Mouse (Mus musculus): Measurements from ENCODE around the gene Olfr1477. TPM values are rescaled to one million over a fixed set of nuclear protein-coding genes. Genes with fewer than 3 reads are reported as not detected.
"Not testable (repeated sequence)": the region's sequence is repeated elsewhere in the genome, so short reads cannot be mapped to it uniquely, and the experiment has no call there.

Gene Olfr1477
- not detected in 2 replicates for polyA plus RNA-seq (2012; rRNA removed)

DNA sequence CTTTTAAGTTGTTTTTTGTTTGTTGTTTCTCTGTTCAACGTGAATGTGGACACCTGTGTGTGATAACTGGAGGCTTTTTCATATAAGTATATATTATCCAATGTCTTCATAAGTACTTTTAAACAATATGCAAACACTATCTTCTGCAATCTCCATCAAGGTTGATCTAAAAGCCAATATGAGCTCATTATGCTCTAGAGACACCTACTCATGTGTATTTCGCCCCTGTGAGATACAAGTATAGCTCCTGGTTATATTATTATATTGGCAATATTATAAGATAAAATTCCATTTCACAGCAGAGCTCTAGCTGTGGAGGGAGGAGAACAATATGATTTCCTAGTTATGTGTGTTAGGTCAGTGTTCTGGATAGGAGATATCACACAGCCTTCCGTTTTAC is at the start of gene Olfr1477:
TSS of gene Olfr1477 (plus strand) at position 301 of the 400 bp plus-strand sequence.
- DNase-seq (ENCODE audit: low spot score) = no peak

DNA sequence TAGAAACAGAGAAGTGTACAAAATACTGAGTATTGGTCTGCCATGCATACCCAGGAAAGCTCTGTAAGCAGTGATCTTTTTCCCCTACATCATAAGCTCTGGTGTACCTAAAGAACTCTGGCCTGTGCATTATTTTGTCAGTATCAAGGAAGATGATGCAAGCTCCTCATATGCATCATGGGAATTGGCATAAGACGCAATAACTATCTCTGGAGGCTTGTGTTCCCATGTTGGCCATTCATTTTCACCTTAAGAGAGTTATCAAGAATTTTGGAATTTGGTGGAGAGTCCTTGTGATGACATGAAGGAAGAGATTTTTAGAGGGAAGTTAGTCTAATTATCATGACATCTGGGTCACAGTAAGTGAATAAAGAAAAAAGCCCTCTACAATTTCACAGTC is 44.4 kb upstream of the Olfr1477 start, which contains the start of gene Olfr1472:
TSS of gene Olfr1472 (minus strand) at position 101 of the 400 bp plus-strand sequence.
- DNase-seq (ENCODE audit: low spot score) = no peak

DNA sequence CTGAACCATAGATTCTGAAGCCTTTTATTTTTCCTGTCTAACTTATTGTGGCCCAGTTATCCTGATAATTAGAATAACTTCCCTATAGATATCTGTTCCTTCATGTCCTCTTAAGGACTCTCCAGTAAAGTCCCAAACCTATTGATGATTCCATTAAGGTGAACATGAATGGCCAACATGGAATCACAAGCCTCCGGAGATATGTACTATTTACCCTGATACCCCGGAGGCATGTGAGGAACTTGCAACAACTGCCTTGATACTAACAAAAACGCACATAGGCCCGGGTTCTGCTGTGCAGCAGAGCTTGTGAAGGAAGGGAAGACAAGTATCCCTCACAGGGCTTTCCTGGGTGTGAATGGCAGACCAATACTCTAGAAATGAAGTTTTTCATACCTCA is 31.1 kb upstream of the Olfr1477 start, which contains the start of gene Olfr1474:
TSS of gene Olfr1474 (plus strand) at position 301 of the 400 bp plus-strand sequence.
- DNase-seq (ENCODE audit: low spot score) = not testable (repeated sequence)

DNA sequence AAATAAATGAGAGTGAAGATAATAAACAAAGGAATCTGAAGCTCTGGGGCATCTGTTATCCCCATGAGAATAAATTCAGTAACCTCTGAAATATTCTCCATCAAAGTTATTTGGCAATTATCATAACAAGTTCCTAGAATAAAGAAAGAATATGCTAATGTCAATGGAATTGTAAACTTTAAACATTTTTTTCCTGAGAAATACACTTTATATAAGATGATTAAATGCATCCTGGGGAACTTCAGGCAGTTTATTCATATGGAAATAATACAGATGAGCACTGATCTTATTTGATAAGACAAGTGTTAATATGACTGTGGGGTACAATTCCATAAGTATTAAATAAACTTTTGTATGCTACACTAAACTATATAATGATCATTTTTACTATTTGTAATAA is 20.2 kb upstream of the Olfr1477 start, which contains the start of gene Olfr1475:
TSS of gene Olfr1475 (minus strand) at position 101 of the 400 bp plus-strand sequence.
- no peak for DNase-seq (ENCODE audit: low spot score)

DNA sequence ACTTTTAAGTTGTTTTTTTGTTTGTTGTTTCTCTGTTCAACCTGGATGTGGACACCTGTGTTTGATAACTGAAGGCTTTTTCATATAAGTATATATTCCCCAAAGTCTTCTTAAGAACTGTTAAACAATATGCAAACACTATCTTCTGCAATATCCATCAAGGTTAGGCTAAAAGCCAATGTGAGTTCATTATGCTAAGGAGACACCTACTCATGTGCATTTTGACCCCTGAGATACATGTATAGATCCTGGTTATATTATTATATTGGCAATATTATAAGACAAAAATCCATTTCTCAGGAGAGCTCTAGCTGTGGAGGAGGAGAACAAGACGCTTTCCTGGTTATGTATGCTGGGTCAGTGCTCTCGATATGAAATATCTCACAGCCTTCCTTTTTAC is 27.3 kb downstream of the Olfr1477 start, which contains the start of gene Olfr1480:
TSS of gene Olfr1480 (plus strand) at position 301 of the 400 bp plus-strand sequence.
- DNase-seq (ENCODE audit: low spot score) = no peak

Other genes with a start within 250 kb of the Olfr1477 start
- gene Olfr1465, start 185.0 kb upstream of the Olfr1477 start, polyA plus RNA-seq (2012; rRNA removed) = not detected in 2 replicates
- gene Olfr1466, start 161.7 kb upstream of the Olfr1477 start, polyA plus RNA-seq (2012; rRNA removed) = not detected in 2 replicates
- not detected in 2 replicates for gene Olfr1467, start 138.3 kb upstream of the Olfr1477 start, polyA plus RNA-seq (2012; rRNA removed)
- not detected in 2 replicates for gene Olfr1469, start 92.7 kb upstream of the Olfr1477 start, polyA plus RNA-seq (2012; rRNA removed)
- not detected in 2 replicates for gene Olfr1471, start 57.1 kb upstream of the Olfr1477 start, polyA plus RNA-seq (2012; rRNA removed)
- not detected in 2 replicates for gene Olfr1472, start 44.5 kb upstream of the Olfr1477 start, polyA plus RNA-seq (2012; rRNA removed)
- gene Olfr1474, start 31.0 kb upstream of the Olfr1477 start, polyA plus RNA-seq (2012; rRNA removed) = not detected in 2 replicates
- gene Olfr1475, start 20.4 kb upstream of the Olfr1477 start, polyA plus RNA-seq (2012; rRNA removed) = not detected in 2 replicates
- not detected in 2 replicates for gene Olfr1480, start 27.4 kb downstream of the Olfr1477 start, polyA plus RNA-seq (2012; rRNA removed)
- not detected in 2 replicates for gene Olfr1484, start 83.0 kb downstream of the Olfr1477 start, polyA plus RNA-seq (2012; rRNA removed)
- not detected in 2 replicates for gene Olfr1487, start 116.8 kb downstream of the Olfr1477 start, polyA plus RNA-seq (2012; rRNA removed)
- not detected in 2 replicates for gene Olfr1489, start 131.1 kb downstream of the Olfr1477 start, polyA plus RNA-seq (2012; rRNA removed)
- gene Olfr1490, start 150.5 kb downstream of the Olfr1477 start, polyA plus RNA-seq (2012; rRNA removed) = not detected in 2 replicates
- not detected in 2 replicates for gene Olfr1491, start 196.7 kb downstream of the Olfr1477 start, polyA plus RNA-seq (2012; rRNA removed)
- gene Olfr1493-ps1, start 222.7 kb downstream of the Olfr1477 start, polyA plus RNA-seq (2012; rRNA removed) = not detected in 2 replicates
- not detected in 2 replicates for gene Olfr1494, start 239.2 kb downstream of the Olfr1477 start, polyA plus RNA-seq (2012; rRNA removed)